Mouse (Mus musculus) E14TG2a.4 (cell line): ENCODE measurements around the gene Lman2.

ENCODE experiments used
- H3K27me3 ChIP-seq: 2 replicates; pipeline ENCODE4 v1.6.1; 2014; ENCODE audit warnings: low read length, control low read depth; ENCODE audit not compliant: insufficient read depth
- H3K36me3 ChIP-seq: 2 replicates; pipeline ENCODE4 v1.6.1; 2014; ENCODE audit warnings: low read length, control low read depth; ENCODE audit not compliant: insufficient read depth
- H3K4me1 ChIP-seq: replicated peaks from 2 replicates; pipeline ENCODE4 v1.6.1; 2014; ENCODE audit warnings: low read depth, low read length, control low read depth
- H3K4me3 ChIP-seq: replicated peaks from 2 replicates; pipeline ENCODE4 v1.5.1; 2014; ENCODE audit warnings: mild to moderate bottlenecking, low read length
- H3K9me3 ChIP-seq: 2 replicates; pipeline ENCODE4 v1.6.1; 2014; ENCODE audit warnings: low read length, control low read depth
- CTCF ChIP-seq: conservative IDR thresholded peaks from 2 replicates; pipeline ENCODE4 v1.5.1; 2014; ENCODE audit warnings: low read length
- NANOG ChIP-seq: IDR thresholded peaks from 2 replicates; pipeline ENCODE4 v1.6.1; 2014; ENCODE audit warnings: borderline replicate concordance, low read length, mixed read lengths
- POU5F1 ChIP-seq: IDR thresholded peaks from 2 replicates; pipeline ENCODE4 v1.6.1; 2014; ENCODE audit warnings: low read length, borderline replicate concordance

The Lman2 gene

GRCm38 (mm10) chr13:55362453-55363060, at the start of gene Lman2:
Gene Lman2 (minus strand): TSS chr13:55362783.
- TF ChIP-seq POU5F1 = no peak
- TF ChIP-seq CTCF = no peak
- no peak for TF ChIP-seq NANOG
- Histone ChIP-seq H3K4me1 (peaks cover 48% of the 10 kb centered on the region), H3K36me3 (peaks cover 37% of the 10 kb centered on the region), H3K4me3 (peak within 1 kb of the TSS; percentile 99), H3K9me3 (no peaks in the 10 kb centered on the region), H3K27me3 (no peaks in the 10 kb centered on the region)

GRCm38 (mm10) chr13:55411826-55412225, 49.2 kb upstream of the Lman2 start:
- Histone ChIP-seq H3K4me3 (no peak overlapping the region), H3K36me3 (no peaks in the 10 kb centered on the region), H3K27me3 (peaks cover 77% of the 10 kb centered on the region), H3K9me3 (no peaks in the 10 kb centered on the region), H3K4me1 (peaks cover 19% of the 10 kb centered on the region)
- no peak for TF ChIP-seq POU5F1
- TF ChIP-seq NANOG = no peak
- no peak for TF ChIP-seq CTCF

- peaks cover 83% of the 10 kb centered on the region for H3K27me3 ChIP-seq
- H3K4me3 ChIP-seq = no peak overlapping the region
- H3K36me3 ChIP-seq = no peaks in the 10 kb centered on the region
- peaks cover 13% of the 10 kb centered on the region for H3K4me1 ChIP-seq
- no peak for TF ChIP-seq CTCF
- no peak for TF ChIP-seq POU5F1
- no peak for TF ChIP-seq NANOG
- peaks cover 7% of the 10 kb centered on the region; the same call in 1 of the 2 replicates for H3K9me3 ChIP-seq
Measured at GRCm38 (mm10) chr13:55408546-55409120, 46.0 kb upstream of the Lman2 start.

- Histone ChIP-seq H3K4me1 (peaks cover 16% of the 10 kb centered on the region), H3K36me3 (no peaks in the 10 kb centered on the region), H3K4me3 (no peak overlapping the region), H3K27me3 (peaks cover 72% of the 10 kb centered on the region), H3K9me3 (peaks cover 7% of the 10 kb centered on the region; the same call in 1 of the 2 replicates)
- no peak for TF ChIP-seq POU5F1
- TF ChIP-seq CTCF = no peak
- TF ChIP-seq NANOG = no peak
Measured at GRCm38 (mm10) chr13:55407341-55407740, 44.8 kb upstream of the Lman2 start.

GRCm38 (mm10) chr13:55405783-55406390, 43.3 kb upstream of the Lman2 start:
- Histone ChIP-seq H3K27me3 (peaks cover 71% of the 10 kb centered on the region), H3K4me1 (peaks cover 16% of the 10 kb centered on the region), H3K36me3 (no peaks in the 10 kb centered on the region), H3K4me3 (no peak overlapping the region), H3K9me3 (peaks cover 7% of the 10 kb centered on the region; the same call in 1 of the 2 replicates)
- TF ChIP-seq POU5F1 = no peak
- no peak for TF ChIP-seq NANOG
- no peak for TF ChIP-seq CTCF

GRCm38 (mm10) chr13:55404853-55405782, 42.5 kb upstream of the Lman2 start:
- TF ChIP-seq CTCF (peak; percentile 96), NANOG (no peak)
- Histone ChIP-seq H3K9me3 (peaks cover 7% of the 10 kb centered on the region; the same call in 1 of the 2 replicates), H3K36me3 (no peaks in the 10 kb centered on the region), H3K27me3 (peaks cover 70% of the 10 kb centered on the region), H3K4me1 (peaks cover 16% of the 10 kb centered on the region), H3K4me3 (no peak overlapping the region)

GRCm38 (mm10) chr13:55403935-55404852, 41.6 kb upstream of the Lman2 start:
- Histone ChIP-seq H3K27me3 (peaks cover 69% of the 10 kb centered on the region), H3K4me1 (peaks cover 16% of the 10 kb centered on the region), H3K4me3 (no peak overlapping the region), H3K9me3 (peaks cover 7% of the 10 kb centered on the region; the same call in 1 of the 2 replicates), H3K36me3 (no peaks in the 10 kb centered on the region)
- no peak for TF ChIP-seq POU5F1
- TF ChIP-seq CTCF = no peak
- TF ChIP-seq NANOG = no peak
